Mouse (Mus musculus): ENCODE measurements around the gene Fkbp9. TPM values are rescaled to one million over a fixed set of nuclear protein-coding genes. Genes with fewer than 3 reads are reported as not detected.

The Fkbp9 gene
- polyA plus RNA-seq, 1 experiment: 91.9 TPM

DNA sequence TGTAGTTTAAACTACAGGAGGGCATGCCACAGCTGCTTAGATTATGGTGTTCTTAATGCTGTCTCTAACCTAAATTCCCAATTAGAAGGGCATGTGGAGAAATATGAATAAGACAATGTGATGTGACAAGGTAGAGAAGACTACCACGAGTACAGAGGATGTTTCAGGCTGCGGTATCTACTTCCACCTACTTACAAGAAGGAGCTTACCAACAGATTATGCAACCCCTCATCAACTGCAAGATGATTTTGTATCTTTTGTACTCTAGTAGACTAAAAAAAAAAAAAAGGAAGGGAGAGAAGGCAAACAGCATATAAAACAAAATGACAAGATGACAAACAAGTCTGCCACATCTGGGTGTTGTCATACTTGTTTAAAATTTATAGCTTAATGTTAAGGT lies 76.5 kb downstream of the Fkbp9 start:
- H3K4me1 ChIP-seq (ENCODE audit: control insufficient read depth, insufficient read depth, low read length): no peaks in the 10 kb centered on the region
- WGBS: 91% methylated on average over 2 of the region's 2 CpGs
- H3K4me3 ChIP-seq (replicated peaks; ENCODE audit: extremely low read depth, low read depth, low read length): no peak overlapping the region
- DNase-seq: no peak
- TF ChIP-seq CTCF (IDR thresholded peaks at IDR 0.05; ENCODE audit: insufficient read depth, low read length) (no peak), POLR2A (IDR thresholded peaks at IDR 0.05; ENCODE audit: borderline replicate concordance, extremely low read depth, low read depth, low read length) (no peak)

DNA sequence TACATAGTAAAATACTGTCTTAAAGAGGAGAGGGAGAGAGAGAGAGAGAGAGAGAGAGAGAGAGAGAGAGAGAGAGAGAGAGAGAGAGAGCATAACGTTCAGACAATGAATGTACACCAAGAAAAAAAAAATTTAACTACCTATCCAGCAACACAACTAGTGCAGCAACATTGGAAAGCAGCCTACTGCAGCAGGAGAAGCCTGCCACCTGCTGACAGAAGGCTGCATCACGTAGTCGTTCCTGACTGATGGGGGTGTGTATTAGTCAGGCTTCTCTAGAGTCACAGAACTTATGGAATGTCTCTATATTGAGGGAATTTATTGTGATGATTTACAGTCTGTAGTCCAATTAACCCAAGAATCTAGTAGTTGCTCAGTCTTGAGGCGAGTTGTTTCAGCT lies 77.1 kb downstream of the Fkbp9 start:
- 6% methylated on average over 4 of the region's 4 CpGs for WGBS
- Histone ChIP-seq H3K4me3 (replicated peaks; ENCODE audit: extremely low read depth, low read depth, low read length) (no peak overlapping the region), H3K4me1 (ENCODE audit: control insufficient read depth, insufficient read depth, low read length) (no peaks in the 10 kb centered on the region)
- DNase-seq: peak; percentile 51
- TF ChIP-seq POLR2A (IDR thresholded peaks at IDR 0.05; ENCODE audit: borderline replicate concordance, extremely low read depth, low read depth, low read length) (no peak), CTCF (IDR thresholded peaks at IDR 0.05; ENCODE audit: insufficient read depth, low read length) (peak; percentile 95)

DNA sequence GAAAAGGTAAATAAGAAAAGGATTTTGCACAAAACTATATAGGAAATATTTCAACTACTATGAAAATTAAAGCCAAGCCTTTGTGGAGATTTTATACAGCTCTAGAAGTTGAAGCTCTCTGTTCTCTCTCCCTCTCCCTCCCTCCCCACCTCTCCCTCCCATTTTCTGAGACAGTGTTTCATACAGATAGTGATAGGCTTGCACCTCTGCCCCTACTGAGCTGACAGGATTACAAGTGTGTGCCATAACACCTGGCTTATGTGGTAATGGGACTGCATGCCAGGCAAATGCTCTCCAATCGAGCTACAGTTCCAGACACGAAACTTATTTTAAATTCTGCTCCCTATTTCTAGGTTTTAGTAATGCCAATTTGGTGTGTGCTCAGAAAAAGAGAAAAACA lies 79.1 kb downstream of the Fkbp9 start:
- WGBS: 86% methylated on average over 2 of the region's 2 CpGs
- H3K4me3 ChIP-seq (replicated peaks; ENCODE audit: extremely low read depth, low read depth, low read length): no peak overlapping the region
- H3K4me1 ChIP-seq (ENCODE audit: control insufficient read depth, insufficient read depth, low read length): no peaks in the 10 kb centered on the region
- TF ChIP-seq CTCF (IDR thresholded peaks at IDR 0.05; ENCODE audit: insufficient read depth, low read length) (no peak), POLR2A (IDR thresholded peaks at IDR 0.05; ENCODE audit: borderline replicate concordance, extremely low read depth, low read depth, low read length) (no peak)
- no peak for DNase-seq

DNA sequence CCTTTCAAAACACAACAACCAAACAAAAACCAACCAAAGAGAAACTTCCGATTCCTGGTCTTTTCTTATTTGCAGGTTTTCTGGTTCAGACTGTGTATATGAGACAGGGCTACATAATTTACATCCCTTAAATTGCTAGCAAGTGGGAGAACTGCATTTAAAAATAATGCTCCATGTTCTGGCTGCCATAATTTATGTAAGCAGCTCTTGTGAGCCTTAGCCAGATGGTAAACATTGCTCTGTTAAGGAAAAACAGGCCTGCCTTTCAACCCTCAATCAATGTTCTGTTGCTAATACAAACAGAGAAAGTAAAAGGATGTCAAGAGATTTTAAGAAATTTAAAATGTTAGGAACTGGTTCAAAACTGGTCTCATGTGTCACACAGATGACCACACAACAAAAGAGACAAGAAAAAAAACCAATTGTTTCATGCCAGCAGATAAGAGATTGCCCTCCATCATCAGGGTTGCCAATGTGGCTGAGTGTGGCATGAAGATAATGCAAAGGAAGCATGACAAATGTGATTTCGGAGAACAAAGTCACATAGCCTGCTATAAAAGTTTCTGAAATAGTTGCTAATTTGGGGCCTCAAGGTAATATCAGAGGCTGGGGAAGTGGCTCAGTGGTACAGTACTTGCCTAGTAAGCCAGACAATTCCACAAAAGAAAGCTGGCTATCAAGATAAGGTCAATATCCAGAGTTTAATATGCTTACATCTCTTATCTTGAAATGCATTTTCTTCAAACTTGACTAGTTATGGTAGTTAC lies 81.4 kb downstream of the Fkbp9 start:
- Histone ChIP-seq H3K4me3 (replicated peaks; ENCODE audit: extremely low read depth, low read depth, low read length) (no peak overlapping the region), H3K4me1 (ENCODE audit: control insufficient read depth, insufficient read depth, low read length) (peaks cover 12% of the 10 kb centered on the region)
- TF ChIP-seq POLR2A (IDR thresholded peaks at IDR 0.05; ENCODE audit: borderline replicate concordance, extremely low read depth, low read depth, low read length) (no peak), CTCF (IDR thresholded peaks at IDR 0.05; ENCODE audit: insufficient read depth, low read length) (no peak)
- DNase-seq: no peak
- 63% methylated on average over 2 of the region's 2 CpGs for WGBS

DNA sequence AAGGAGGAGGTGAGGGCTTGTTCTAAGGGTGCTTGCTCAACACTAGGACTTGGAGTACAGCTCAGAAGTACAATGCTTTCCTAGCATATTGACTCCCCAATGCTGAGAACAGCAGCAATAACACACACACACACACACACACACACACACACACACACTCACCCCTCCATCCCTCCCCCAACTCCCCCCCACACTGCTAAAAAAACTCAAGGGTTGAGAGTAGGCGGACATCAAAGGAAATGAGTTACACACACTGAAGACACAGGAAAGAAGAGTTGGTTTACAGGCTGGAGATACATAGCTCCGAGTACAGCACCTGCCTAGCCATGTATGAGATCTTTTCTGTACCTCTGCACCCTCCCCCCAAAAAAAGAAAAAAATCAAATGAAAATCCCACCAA lies 84.4 kb downstream of the Fkbp9 start:
- DNase-seq: no peak

DNA sequence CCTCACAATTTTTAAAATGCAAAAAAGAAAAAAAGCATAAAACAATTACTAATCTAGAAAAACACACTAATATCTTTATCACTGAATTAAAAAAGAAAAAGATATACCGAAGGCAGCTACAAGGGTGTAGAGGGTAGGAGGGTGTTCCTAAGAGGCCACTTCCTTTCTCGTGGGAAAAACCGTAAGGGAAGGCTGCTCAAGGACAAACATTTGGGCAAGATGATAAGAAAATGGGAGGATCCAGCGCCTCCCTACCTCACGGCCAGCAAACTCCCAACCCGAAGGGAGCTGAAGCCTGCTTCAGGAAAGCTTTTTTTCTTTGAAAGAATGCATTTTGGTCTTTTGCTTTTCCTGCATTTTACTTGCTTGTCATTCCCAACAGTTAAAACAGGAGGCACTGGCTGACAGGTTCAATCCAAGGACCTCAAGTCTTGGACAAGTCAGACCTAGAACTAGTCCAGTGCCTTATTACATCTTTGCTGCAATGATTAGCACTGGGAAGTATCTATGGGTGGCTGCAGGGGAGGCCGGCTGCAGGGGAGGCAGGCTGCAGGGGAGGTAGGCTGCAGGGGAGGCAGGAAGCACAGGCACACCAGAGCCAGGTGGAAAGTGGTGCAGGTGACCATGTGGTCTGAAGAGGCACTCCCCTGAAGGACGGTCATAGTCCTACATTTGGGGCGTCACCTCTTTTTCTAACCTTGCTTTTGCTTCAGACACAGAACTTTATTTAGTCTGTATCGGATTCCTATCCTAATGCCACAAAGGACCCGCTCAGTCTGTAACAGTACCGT lies 85.9 kb downstream of the Fkbp9 start:
- Histone ChIP-seq H3K4me1 (ENCODE audit: control insufficient read depth, insufficient read depth, low read length) (peaks cover 13% of the 10 kb centered on the region), H3K4me3 (replicated peaks; ENCODE audit: extremely low read depth, low read depth, low read length) (no peak overlapping the region)
- 39% methylated on average over 12 of the region's 12 CpGs for WGBS
- TF ChIP-seq POLR2A (IDR thresholded peaks at IDR 0.05; ENCODE audit: borderline replicate concordance, extremely low read depth, low read depth, low read length) (no peak), CTCF (IDR thresholded peaks at IDR 0.05; ENCODE audit: insufficient read depth, low read length) (no peak)
- DNase-seq: no peak

More for the DNA sequence above, 84.4 kb downstream of the Fkbp9 start:
- Histone ChIP-seq H3K4me3 (replicated peaks; ENCODE audit: extremely low read depth, low read depth, low read length) (no peak overlapping the region), H3K4me1 (ENCODE audit: control insufficient read depth, insufficient read depth, low read length) (peaks cover 13% of the 10 kb centered on the region)
- TF ChIP-seq CTCF (IDR thresholded peaks at IDR 0.05; ENCODE audit: insufficient read depth, low read length) (no peak), POLR2A (IDR thresholded peaks at IDR 0.05; ENCODE audit: borderline replicate concordance, extremely low read depth, low read depth, low read length) (no peak)
- WGBS: 35% methylated on average over 2 of the region's 2 CpGs

DNA sequence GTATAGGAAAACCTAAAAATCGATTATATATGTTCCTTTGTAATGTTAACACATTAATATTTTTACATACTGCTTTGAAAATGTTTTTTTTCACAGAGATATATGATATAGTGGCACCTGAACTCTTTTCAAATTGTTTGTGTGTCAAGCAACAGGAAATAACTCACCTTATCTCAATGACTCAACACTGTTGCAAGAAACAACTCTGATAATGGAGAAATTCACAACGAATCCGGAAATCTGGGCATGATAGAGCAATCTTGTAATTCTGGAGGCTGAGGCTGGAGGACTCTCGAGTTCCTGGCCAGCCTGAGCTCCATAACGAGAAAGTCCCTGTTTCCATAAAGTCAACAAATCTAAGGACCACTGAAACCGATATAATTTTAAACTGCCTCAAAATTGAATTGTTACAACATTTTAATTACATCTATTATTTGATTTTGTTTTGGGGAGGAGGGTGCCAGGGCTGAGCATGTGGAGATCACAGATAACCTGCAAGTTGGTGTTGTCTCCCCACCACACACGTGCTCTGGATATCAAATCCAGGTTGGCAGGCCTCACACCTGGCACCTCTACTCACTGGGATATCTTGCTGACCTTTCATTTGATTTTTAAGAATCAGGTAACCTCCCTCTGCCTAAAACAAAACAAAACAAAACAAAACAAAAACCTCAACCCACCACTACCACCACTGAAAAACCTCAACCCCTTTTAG lies 87.6 kb downstream of the Fkbp9 start:
- no peak for TF ChIP-seq POLR2A (IDR thresholded peaks at IDR 0.05; ENCODE audit: borderline replicate concordance, extremely low read depth, low read depth, low read length)
- no peak for TF ChIP-seq CTCF (IDR thresholded peaks at IDR 0.05; ENCODE audit: insufficient read depth, low read length)
- no peak for DNase-seq
- 67% methylated on average over 7 of the region's 7 CpGs for WGBS
- peaks cover 13% of the 10 kb centered on the region for H3K4me1 ChIP-seq (ENCODE audit: control insufficient read depth, insufficient read depth, low read length)
- H3K4me3 ChIP-seq (replicated peaks; ENCODE audit: extremely low read depth, low read depth, low read length): no peak overlapping the region

DNA sequence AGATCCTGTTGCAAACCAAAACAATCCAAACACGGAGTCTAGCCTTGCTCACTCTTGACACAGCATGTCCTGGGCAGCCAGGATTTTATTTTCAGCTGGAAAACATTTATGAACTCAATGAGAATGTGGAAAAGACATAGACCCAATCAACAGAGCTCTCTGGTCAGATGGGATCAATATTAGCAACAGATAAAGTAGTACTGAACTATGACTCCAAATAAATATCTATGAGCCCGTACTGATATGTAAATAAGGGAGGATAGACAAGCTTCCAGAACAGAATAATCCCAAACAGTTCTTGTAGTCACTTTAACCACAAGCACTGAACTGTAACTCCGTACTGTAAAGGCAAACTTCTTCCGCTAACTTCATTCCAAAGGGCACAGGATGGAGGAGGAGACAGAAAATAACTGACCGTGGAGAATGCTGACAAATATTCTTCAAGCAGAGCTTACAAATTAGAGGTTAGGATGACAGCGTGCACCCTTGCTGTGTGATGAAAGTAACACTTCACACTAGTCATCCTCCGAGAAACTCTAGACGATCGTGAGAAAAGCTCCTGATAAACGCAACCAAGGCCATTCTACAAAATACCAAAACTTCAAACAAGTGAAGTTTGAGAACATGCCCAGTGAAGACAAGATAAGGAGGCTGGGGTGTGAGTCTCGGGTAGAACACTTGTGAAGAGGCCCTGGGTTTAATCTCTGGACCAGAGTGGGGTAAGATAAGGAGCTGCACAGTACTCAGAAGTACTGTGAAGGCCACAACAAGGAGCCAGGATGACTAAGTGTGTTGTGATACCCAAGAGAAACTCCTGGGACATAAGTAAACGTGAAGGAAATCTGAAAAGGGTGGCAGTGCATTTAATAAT lies 88.6 kb downstream of the Fkbp9 start:
- Histone ChIP-seq H3K4me1 (ENCODE audit: control insufficient read depth, insufficient read depth, low read length) (peaks cover 13% of the 10 kb centered on the region), H3K4me3 (replicated peaks; ENCODE audit: extremely low read depth, low read depth, low read length) (no peak overlapping the region)
- TF ChIP-seq POLR2A (IDR thresholded peaks at IDR 0.05; ENCODE audit: borderline replicate concordance, extremely low read depth, low read depth, low read length): no peak
- no peak for TF ChIP-seq CTCF (IDR thresholded peaks at IDR 0.05; ENCODE audit: insufficient read depth, low read length)
- 53% methylated on average over 12 of the region's 12 CpGs for whole genome bisulfite sequencing
- DNase-seq: no peak

All from lung, adult 2 months (tissue).